Mouse (Mus musculus) testis, adult 2 months (tissue): ENCODE data around the gene Msmo1.

Experiments
- CTCF ChIP-seq: fragments of 200-500 bp; IDR thresholded peaks from 2 replicates; pipeline ENCODE4 v1.5.1; 2012; ENCODE audit warnings: low read depth, mild to moderate bottlenecking, inconsistent platforms, low read length, moderate library complexity; ENCODE audit not compliant: control insufficient read depth, insufficient read depth, insufficient replicate concordance
- POLR2A ChIP-seq: fragments of 200-500 bp; IDR thresholded peaks from 2 replicates; pipeline ENCODE4 v1.6.1; 2012; ENCODE audit warnings: low read depth, mild to moderate bottlenecking, inconsistent platforms, low read length, moderate library complexity; ENCODE audit not compliant: control insufficient read depth

GRCm38 (mm10) chr8:64735161-64735560 lies 1.6 kb upstream of the Msmo1 start:
- TF ChIP-seq CTCF: no peak
- TF ChIP-seq POLR2A: no peak
